Mouse (Mus musculus) telencephalon, adult 2 months (tissue): ENCODE measurements around the gene Idh2.

Experiments
- DNase-seq: peaks from one replicate; pipeline ENCODE4 v3.0.0-alpha.2; 2011; ENCODE audit warnings: low read depth, low spot score

Gene Idh2

DNA sequence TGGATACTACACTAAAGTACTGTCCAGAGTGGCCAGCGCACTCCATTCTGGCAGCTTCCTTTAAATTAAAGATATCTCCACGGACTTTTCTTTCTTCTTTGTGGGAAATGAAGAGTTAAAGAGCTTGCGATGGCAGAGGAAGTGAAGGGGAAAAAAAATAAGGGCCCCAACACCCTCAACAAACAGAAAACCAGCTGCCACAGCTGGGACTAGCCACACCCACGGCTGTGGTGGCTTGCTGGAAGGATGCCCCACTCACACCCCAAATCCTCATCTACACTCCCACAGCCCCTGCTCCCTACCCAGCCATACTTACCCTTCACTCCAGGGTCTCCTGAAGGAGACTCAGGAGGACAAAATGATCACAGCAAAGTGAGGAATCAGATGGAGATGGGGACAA is 7.9 kb upstream of the Idh2 start:
- no peak for DNase-seq

DNA sequence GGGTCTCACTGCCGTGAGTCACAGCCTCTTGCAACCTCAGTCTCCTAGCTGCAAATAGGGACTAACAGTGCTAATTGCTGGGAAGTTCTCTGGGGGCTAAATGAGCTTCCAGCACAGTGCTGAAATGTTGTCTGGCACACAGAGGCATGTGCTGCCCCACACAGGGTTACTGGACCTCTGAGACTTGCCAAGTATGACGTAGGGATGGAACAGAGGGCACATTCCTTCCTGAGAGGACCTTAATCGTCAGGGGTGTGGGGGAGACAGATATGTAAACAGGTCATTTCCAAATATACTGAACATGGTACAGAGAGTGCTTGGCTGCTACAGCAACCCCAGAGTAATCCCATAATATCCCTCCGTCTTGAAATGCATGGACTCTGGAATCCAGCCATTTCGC is 5.9 kb upstream of the Idh2 start:
- no peak for DNase-seq

DNA sequence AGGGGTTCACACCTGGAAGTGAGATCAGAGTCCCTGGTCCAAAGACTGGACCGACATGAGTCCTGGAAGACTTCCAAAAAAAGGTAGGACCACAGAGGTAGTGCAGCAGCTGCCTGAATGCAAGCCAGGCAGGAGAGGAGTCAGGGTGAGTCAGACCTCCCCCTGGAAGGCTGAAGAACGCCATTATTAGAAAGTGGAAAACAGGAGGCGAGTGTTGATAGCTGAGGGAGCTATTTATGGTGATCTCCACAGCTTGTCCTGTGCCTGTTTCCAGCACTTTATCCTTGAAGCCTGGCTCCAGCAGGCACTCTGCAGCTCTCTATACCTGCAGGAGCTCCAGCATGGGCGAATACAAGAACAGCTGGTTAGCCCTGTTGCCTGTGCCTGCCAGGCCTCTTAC is 4.0 kb upstream of the Idh2 start:
- DNase-seq, result peak; percentile 60

DNA sequence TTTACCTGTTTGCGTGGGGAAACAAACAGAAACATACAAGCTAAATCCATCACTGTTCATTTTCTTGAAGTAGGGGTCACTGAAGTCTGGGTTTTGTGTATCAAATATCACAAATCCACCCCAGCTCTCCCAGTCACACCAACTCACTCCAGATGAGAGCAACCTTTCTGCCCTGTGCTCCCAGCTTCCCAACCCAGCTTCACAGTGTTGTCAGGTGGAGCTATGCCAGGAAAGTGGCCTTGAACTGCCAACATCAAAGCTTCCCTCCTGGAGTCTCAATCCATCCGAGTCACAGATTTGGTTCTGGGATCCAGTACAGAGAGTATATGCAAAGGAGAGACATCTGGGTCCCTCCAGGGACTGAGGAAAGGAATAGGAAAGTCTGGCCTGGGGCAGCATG is 966 bp upstream of the Idh2 start:
- no peak for DNase-seq

DNA sequence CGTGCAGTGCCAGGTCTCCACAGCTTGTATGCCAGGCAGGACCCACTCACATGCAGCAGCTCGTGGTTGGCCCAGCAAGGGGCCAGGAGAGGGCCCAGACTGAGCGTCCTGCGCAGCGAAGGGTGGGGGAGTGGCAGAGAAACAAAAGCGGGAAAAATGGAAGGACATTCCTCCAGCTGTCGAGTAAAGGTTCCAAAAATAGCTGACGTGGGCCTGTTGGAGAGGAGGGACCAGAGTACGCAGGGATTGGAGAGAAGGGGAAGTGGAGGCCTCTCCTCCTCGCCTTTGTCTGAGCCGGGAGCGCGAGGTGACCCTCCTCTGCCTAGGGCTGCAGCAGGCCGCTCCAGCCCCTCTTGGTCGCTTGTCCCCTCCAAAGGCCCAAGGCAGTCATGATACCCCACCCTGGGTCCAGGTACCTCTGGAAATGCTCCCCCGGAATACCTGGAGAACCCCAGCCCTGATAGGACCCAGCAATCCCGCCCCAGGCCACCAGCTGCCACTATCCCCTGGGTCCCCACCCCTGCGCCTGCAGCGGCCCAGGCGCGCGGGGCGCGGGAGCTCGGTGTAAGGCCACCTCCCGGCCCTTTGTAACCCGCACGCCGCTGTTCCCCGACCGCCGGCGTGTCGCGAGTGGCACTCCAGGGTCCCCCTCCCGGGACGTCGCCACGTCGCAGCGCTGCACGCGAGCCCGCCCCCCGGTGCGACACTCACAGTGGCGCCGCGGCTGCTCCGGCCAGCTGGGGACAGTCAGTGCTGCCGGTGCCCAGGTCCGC is 555 bp downstream of the Idh2 start:
- DNase-seq, result peak; percentile 43

DNA sequence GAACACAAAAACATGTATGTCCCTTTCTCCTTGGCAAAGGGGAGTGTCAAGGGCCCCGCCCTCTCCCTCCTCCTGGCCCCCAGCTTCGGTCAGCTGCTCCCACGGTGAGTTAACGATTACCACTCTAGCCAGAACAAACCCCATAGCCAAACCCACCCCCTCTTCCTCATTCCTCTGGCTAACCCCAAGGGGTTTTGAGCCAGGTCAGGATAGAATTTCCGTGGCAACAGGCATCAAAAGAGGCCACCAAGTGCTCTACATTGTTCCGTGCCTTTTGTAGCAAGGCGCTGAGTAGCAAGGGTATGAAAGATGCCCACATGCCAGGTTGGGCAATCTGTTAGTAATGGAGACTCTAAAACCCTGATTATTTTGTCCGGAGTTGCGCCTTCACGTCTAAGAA is 1.2 kb downstream of the Idh2 start:
- DNase-seq, result no peak

DNA sequence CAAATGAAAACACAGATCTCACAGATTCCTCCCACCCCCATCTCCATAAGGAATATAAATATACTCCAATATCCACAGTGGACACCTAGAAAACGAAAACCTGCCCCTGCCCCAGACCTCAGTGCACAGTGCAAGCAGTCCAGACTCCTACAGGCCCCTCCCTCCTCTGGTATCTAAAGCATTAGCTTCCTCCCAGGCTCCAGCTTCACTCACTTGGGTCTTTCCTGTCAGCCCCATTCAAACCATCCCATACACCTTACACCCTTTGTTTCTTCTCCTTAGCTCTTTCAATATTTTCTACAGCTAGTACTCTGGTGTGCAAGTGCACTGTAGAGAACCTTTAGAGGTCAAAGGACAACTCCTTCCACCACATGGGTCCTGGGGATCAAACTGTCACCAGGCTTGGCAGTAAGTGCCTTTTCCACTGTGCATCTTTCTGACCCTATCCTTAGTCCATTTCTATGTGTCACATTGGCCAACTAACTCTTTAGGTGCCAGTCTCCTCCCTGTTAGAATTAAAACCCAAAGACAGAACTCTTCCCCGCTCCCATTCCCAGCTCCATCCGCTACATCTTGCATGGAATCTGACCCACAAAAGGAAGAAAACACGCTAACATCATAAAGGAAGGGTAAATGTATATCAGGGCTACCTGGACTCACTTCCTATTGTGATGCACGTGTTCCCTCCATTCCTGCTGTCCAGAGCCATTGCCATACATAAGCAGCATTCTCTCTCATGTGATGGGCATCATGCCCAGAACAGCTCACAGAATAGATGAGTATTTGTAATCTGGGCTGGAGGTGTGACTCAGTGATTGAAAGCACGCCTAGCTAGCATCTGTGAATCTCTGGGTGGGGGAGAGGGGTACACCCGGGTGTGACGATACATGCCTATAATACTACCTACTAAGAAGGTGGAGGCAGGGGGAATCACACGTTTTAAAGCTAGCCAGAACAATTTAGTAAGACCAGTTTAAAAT is 3.8 kb downstream of the Idh2 start:
- peak; percentile 77 for DNase-seq

DNA sequence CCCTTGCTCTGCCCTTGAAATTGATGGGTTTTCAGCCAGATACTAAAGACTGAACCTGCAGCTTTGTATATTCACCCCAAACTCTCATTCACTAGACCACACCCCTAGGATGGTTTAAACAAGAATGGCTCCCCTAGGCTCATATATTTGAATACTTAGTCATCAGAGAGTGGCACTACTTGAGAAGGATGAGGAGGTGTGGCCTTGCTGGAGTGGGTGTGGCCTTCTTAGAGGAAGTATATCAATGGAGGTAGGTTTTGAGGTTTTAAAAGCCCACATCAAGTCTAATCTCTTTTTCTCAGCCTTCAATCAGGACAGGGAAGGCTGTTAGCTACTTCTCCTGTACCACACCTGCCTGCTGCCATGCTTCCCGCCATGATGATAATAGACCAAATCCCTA is 8.8 kb downstream of the Idh2 start:
- DNase-seq, result no peak

DNA sequence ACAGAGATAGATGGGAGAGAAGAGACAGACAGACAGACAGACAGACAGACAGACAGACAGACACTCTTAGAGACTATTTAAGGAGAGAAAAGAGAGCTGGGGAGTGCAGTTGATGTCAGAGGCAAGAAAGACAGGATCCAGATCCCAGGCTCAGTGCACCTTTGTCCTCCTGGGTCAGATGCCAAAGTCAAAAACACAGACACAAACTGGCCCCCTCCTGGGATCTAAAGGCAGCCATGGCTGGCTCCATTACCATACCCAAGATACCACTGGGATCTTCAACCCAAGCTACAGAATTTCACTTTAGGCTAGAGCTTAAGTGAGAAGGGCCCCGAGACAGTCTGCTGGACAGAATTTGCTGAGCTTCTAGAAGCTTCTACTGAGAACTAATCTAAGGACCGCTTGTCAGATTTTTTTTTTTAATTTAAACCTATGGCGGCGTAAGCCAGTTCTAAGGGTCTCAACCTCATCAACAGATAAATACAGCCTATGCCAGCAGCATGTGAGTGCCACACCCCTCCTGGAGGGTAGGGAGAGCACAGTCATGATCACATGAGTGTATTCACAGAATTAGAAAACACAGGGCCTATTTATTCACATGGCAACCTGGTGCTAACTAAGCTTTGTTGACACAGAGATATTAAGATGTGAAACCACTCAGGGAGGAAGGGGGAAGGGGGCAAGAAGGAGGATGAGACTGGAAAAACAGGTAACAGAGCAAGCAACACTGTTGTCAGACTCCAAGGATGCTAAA is 9.4 kb downstream of the Idh2 start:
- no peak for DNase-seq

DNA sequence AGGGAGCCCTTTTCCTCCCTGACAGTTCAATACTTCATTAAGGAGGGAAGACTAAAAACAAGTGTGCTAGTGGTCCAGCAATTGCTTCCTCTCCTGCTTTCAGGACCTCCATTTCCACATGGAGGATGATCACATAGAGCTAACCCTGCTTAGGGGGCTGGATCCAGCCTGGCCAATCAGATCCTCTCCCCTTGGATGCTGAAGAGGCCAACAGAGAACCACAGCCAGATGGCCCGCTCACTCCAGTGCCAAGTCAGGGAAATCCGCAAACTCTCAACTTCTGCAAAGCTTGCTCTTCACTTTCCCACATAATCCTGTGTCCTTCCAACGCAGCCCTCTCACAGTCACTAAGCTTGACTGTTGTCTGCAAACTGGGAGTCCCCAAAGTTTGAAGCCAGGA is 11.9 kb downstream of the Idh2 start:
- no peak for DNase-seq

DNA sequence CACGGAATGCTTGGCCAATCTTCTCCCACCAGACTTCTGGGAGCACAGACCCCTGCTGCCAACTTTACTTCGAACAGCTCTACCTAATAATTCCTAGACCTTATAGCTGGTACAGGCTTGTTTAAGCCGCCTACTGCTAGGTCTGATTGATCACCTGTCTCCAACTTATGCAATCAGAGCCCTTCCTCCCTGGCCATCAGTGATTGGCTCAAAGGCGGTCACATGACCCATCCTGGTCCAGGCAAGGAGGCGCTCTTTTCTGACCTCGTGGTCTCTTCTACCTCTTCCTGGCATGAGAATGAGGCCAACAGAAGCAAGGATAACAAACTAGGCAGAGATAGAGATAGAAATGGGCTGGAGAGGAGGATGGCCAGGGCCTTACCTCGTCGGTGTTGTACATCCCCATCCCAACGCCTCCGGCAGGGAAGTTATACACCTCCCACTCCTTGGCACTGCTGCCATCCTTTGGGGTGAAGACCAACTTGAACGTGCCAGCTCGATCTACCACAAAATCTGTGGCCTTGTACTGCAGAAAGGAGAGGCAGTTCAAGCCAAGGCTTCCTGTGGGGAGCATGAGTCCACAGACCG is 16.7 kb downstream of the Idh2 start:
- DNase-seq, result no peak

DNA sequence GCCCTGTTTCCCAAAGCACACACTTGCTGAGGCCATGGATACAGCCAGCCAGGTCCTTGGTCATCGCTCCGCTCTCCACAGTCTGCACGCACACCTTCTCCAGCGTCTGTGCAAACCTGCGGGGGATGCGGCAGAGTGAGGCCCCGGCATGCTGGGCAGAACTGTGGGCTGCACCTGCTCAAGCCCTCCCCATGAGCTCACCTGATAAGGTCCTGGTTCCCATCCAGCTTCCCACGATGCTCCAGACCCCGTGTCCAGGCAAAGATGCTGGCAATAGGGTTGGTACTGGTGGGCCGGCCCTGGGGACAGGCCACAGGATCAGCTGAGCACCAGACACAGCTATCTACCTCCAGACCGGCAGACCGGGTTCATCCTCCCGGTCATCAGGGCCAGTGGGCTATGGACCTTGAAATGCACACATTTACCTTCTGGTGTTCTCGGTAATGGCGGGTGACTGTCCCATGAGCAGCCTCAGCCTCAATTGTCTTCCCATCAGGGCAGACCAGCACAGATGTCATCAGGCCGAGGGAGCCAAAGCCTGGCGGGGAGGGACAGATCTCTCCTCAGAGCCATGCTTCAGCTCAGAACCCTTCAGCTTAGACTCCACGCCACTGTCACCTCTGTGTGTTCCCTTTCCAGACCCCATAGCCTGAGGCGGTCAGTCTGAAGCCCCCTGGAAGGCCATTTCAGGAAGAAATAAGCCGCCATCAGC is 19.4 kb downstream of the Idh2 start:
- DNase-seq, result no peak

DNA sequence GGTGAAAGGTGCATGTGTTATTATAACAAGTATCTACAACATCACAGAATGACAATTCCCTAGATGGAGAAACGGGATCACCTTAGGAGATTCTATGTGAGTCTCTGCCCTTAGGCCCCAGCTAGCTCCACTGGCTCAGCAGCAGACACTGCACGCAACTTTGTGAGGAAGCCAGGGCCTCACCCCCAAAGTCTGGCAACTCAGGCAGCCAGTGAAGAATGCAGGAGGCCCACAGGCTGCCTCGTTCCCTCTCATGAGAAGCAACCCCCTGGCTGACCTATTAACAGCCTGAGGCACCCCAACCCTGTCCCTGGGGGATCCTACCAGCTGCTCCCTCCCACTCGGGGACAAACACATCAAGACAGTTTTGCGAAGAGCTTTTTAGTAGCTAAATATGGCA is 20.7 kb downstream of the Idh2 start:
- DNase-seq, result no peak

DNA sequence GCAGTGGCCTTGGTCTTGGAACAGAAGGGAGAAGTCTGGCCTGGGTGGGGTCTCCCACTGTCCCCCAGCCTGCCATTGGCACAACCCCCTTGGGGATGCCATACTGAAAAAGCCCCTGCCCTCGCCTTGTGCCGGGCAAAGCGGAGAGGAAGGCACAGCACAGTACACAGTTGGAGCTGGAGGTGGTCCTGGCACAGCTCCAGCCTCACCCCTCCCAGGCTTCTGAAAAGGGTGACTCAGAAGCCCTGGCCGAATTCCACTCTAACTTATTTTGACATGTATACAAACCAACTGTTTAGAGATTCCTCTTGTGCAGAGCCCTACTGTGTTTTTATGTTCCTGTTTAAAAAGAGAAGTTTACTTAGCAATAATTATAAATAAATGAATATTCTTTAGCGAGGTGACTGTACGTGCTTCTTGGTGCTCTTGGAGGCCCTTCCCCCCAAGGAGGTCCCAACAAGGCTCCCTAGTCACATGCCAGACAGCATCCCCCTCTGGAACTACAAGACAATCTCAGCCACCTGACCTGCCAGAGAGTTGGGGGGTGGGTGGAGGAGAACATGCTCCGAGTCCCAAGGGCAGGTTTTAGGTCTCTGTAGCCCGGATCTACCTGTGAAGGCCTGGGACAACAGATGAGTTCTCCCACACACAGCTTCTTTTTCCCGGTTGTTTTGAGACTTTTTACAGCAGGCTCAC is 22.7 kb downstream of the Idh2 start:
- DNase-seq, result peak; percentile 71

DNA sequence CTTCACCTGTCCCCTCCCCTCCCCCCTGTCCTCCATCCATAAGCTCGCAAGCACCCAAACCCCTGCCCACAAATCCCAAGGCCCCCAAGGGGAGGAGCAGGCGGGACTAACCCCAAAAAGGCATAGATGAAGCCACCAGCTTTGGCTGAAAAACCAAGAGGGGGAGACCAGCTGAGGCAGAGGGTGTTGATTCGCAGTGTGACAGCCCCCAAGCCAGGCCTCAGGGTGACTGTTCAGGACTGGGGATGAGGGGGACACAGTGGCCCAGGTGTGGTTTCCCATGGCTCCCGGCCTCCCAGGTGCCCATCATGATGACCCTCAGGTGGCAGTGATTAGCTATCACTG is 23.4 kb downstream of the Idh2 start:
- DNase-seq, result no peak

DNA sequence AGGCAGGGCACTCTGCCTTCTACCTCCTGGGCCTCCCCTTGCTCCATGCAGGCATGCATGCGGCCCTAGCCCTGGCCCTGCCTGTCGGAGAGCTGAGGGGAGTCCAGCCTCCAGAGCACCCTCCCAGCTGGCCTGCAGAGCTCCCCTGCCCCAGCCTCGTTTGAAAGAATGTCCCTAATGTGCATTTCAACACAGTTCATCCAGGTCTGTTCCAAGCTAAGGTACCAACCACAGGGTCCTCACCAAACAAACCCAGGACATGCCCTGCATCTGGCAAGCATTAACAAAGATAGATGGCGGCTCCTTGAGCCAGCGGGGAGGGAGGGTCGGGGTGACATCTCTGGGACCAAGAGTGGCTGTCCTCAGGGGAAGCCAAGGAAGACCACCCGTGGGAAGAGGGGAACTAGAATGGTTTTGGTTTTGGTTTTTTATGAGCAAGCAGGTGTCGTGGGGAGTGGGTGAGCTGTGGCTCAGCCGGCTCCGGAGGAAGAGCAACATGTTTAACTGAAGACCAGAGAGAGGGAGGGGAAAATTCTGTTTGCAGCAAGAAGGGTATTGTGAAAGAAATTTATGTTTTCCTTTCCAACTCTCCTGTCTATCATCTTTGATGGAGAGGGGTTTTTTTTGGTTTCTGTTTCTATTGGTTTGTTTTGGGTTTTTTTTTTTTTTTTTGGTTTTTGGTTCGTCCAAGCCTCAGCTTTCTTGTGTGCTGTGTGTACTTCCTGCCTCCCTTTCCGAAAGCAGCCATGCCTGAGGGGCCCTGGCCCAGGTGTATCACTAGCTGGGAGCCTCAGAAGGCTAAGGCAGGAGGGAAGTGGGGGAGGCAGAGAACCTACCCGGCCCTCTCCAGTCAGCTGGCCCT is 24.0 kb downstream of the Idh2 start:
- DNase-seq, result no peak

DNA sequence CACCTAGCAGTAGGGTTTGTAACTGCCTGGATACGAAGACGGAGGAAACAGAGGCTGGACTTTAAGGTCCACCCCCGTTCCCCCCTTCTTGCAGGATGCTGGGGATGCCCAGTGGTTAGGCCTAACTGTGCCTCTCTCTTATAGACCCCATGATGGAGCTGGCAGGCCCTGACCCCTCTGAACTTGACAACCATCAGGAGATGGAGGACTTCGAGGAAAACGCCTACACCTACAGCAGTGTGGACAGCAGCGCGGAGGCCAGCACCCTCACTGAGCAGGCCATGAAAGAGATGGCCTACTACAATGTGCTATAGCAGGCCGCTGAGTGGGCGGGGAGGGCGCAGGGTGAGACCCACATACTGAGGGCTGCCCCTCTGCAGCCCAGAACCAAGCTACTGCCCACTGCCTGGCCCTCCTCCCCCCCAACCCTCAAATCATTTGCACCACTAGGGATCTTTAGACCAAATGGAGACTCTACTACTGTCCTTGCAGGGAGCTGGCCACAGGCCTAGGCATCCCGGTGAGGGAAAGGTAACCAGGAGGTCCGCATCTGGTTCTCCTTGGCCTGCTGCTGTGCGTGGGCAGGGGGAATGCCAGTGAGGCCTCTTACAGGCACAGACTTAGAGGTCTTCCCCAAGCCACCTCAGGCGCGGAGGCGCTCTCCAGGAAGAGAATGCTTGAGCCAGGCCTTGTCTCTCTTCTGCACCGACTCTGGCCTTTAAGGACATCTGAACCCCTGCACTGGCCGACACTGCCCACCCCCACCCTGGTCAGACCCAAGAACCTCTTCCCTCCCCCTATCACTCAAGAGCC is 24.8 kb downstream of the Idh2 start:
- no peak for DNase-seq

DNA sequence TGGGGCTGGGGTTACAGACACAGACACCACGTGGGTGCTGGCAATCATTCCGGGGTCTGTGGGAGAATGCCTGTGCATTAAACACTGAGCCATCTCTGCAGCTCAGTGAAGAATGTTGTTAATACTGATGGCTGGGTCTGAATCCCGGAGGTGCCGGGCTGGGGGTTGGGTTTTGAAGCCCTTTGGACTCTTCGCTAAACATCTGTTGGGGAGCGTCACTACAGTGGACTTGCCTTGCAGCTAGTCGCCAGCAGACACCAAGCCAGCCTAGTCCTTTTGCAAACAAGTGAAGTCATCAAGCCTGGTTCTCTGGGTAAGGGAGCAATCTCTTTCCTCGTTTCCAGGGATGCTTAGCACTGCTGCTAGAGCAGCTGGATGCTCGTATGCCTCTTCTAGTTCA is 27.0 kb downstream of the Idh2 start:
- DNase-seq, result no peak
